Mouse (Mus musculus): ENCODE data around the gene Arhgap20. TPM values are rescaled to one million over a fixed set of nuclear protein-coding genes. Genes with fewer than 3 reads are reported as not detected.

Gene Arhgap20
- polyA plus RNA-seq, 1 experiment: not detected

- TF ChIP-seq MYOG (IDR thresholded peaks at IDR 0.05; ENCODE audit: control insufficient read depth, extremely low read depth, insufficient read length) (no peak), CEBPB (IDR thresholded peaks at IDR 0.05; ENCODE audit: low read depth) (no peak), CTCF (IDR thresholded peaks at IDR 0.05; ENCODE audit: control insufficient read depth, insufficient read depth, insufficient read length) (no peak), USF1 (IDR thresholded peaks at IDR 0.05; ENCODE audit: low read depth) (no peak), FOSL1 (IDR thresholded peaks at IDR 0.05; ENCODE audit: insufficient read depth, low read length, poor library complexity, severe bottlenecking) (no peak), MYOD1 (IDR thresholded peaks at IDR 0.05; ENCODE audit: control insufficient read depth, insufficient read length, low read depth) (no peak), MAX (IDR thresholded peaks at IDR 0.05) (no peak)
- Histone ChIP-seq H3K27me3 (ENCODE audit: control insufficient read depth, insufficient read depth, insufficient read length) (peaks cover 35% of the 10 kb centered on the region), H3K36me3 (ENCODE audit: control insufficient read depth, insufficient read depth) (no peaks in the 10 kb centered on the region), H3K79me2 (ENCODE audit: control insufficient read depth, insufficient read depth) (no peaks in the 10 kb centered on the region), H3K4me3 (ENCODE audit: insufficient read depth, poor library complexity, severe bottlenecking) (no peak overlapping the region), H3ac (ENCODE audit: control insufficient read depth, insufficient read length, low read depth) (peak overlapping the region; percentile 20), H3K79me3 (ENCODE audit: low read depth) (no peaks in the 10 kb centered on the region)
Observed at GRCm38 (mm10) chr9:51765417-51766174, 459 bp downstream of the Arhgap20 start.

DNA sequence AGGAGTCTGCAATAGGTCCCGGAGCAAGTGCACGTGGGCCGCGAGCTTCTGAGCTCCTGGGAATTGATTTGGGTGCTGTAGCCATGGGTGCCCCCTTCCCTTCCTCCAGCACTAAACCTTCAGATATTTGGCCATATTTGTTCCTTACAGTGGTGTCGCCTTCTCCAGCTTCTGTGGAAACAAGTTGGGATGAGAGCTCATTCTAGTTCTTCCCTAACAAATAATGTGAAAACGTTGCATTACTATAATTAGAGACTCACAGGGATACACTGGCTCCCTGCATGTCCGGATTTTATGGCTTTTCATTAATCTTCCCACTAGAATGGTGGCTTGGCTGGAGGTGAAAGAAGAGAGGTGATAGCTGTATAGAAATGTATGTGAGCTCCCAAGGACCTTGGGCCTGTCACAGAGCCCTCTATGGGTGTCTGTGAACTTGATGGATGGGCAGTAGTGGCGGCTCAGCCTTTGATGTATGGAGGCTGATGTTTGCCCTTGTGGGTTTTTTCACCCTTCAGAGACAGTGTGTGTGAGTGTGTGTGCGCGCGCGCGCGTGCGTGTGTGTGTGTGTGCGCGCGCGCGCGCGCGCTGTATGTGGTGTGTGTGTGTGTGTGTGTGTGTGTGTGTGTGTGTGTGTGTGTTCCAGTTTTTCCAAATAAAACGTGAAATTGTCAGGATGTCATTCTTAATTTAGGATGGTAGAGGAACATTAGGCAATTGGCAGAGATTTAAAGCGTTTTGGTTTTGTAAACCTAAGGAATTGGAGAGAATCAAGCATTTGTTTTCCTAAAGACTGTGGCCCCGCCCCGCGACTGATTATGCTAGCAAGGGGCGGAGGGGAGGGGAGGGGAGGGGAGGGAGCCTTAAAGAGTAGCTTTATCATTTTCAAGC lies 1.3 kb downstream of the Arhgap20 start:
- Histone ChIP-seq H3K27me3 (ENCODE audit: control insufficient read depth, insufficient read depth, insufficient read length) (peaks cover 35% of the 10 kb centered on the region), H3ac (ENCODE audit: control insufficient read depth, insufficient read length, low read depth) (no peak overlapping the region), H3K4me3 (ENCODE audit: insufficient read depth, poor library complexity, severe bottlenecking) (no peak overlapping the region), H3K36me3 (ENCODE audit: control insufficient read depth, insufficient read depth) (no peaks in the 10 kb centered on the region), H3K79me2 (ENCODE audit: control insufficient read depth, insufficient read depth) (no peaks in the 10 kb centered on the region), H3K79me3 (ENCODE audit: low read depth) (no peaks in the 10 kb centered on the region)
- TF ChIP-seq MYOD1 (IDR thresholded peaks at IDR 0.05; ENCODE audit: control insufficient read depth, insufficient read length, low read depth): no peak
- no peak for TF ChIP-seq FOSL1 (IDR thresholded peaks at IDR 0.05; ENCODE audit: insufficient read depth, low read length, poor library complexity, severe bottlenecking)

GRCm38 (mm10) chr9:51774201-51774600 lies 9.1 kb downstream of the Arhgap20 start:
- Histone ChIP-seq H3K36me3 (ENCODE audit: control insufficient read depth, insufficient read depth) (no peaks in the 10 kb centered on the region), H3K27me3 (ENCODE audit: control insufficient read depth, insufficient read depth, insufficient read length) (no peaks in the 10 kb centered on the region), H3ac (ENCODE audit: control insufficient read depth, insufficient read length, low read depth) (no peak overlapping the region), H3K4me3 (ENCODE audit: insufficient read depth, poor library complexity, severe bottlenecking) (no peak overlapping the region), H3K79me3 (ENCODE audit: low read depth) (no peaks in the 10 kb centered on the region), H3K79me2 (ENCODE audit: control insufficient read depth, insufficient read depth) (no peaks in the 10 kb centered on the region)
- TF ChIP-seq MYOG (IDR thresholded peaks at IDR 0.05; ENCODE audit: control insufficient read depth, extremely low read depth, insufficient read length) (no peak), CTCF (IDR thresholded peaks at IDR 0.05; ENCODE audit: control insufficient read depth, insufficient read depth, insufficient read length) (no peak), FOSL1 (IDR thresholded peaks at IDR 0.05; ENCODE audit: insufficient read depth, low read length, poor library complexity, severe bottlenecking) (no peak), MAX (IDR thresholded peaks at IDR 0.05) (no peak), CEBPB (IDR thresholded peaks at IDR 0.05; ENCODE audit: low read depth) (no peak), MYOD1 (IDR thresholded peaks at IDR 0.05; ENCODE audit: control insufficient read depth, insufficient read length, low read depth) (no peak), USF1 (IDR thresholded peaks at IDR 0.05; ENCODE audit: low read depth) (no peak)

- Histone ChIP-seq H3K79me3 (ENCODE audit: low read depth) (no peaks in the 10 kb centered on the region), H3K79me2 (ENCODE audit: control insufficient read depth, insufficient read depth) (no peaks in the 10 kb centered on the region)
- TF ChIP-seq MYOD1 (IDR thresholded peaks at IDR 0.05; ENCODE audit: control insufficient read depth, insufficient read length, low read depth) (no peak), CEBPB (IDR thresholded peaks at IDR 0.05; ENCODE audit: low read depth) (no peak), FOSL1 (IDR thresholded peaks at IDR 0.05; ENCODE audit: insufficient read depth, low read length, poor library complexity, severe bottlenecking) (no peak), USF1 (IDR thresholded peaks at IDR 0.05; ENCODE audit: low read depth) (no peak), MYOG (IDR thresholded peaks at IDR 0.05; ENCODE audit: control insufficient read depth, extremely low read depth, insufficient read length) (no peak), CTCF (IDR thresholded peaks at IDR 0.05; ENCODE audit: control insufficient read depth, insufficient read depth, insufficient read length) (no peak), MAX (IDR thresholded peaks at IDR 0.05) (no peak)
Observed at GRCm38 (mm10) chr9:51776459-51776858, 11.3 kb downstream of the Arhgap20 start.

GRCm38 (mm10) chr9:51777180-51777579 lies 12.0 kb downstream of the Arhgap20 start:
- no peak for TF ChIP-seq FOSL1 (IDR thresholded peaks at IDR 0.05; ENCODE audit: insufficient read depth, low read length, poor library complexity, severe bottlenecking)
- no peak for TF ChIP-seq MAX (IDR thresholded peaks at IDR 0.05)
- Histone ChIP-seq H3ac (ENCODE audit: control insufficient read depth, insufficient read length, low read depth) (no peak overlapping the region), H3K79me2 (ENCODE audit: control insufficient read depth, insufficient read depth) (no peaks in the 10 kb centered on the region)

More at GRCm38 (mm10) chr9:51776459-51776858, 11.3 kb downstream of the Arhgap20 start:
- no peak overlapping the region for H3K4me3 ChIP-seq (ENCODE audit: insufficient read depth, poor library complexity, severe bottlenecking)
- no peaks in the 10 kb centered on the region for H3K36me3 ChIP-seq (ENCODE audit: control insufficient read depth, insufficient read depth)
- no peak overlapping the region for H3ac ChIP-seq (ENCODE audit: control insufficient read depth, insufficient read length, low read depth)
- H3K27me3 ChIP-seq (ENCODE audit: control insufficient read depth, insufficient read depth, insufficient read length): no peaks in the 10 kb centered on the region

More at GRCm38 (mm10) chr9:51777180-51777579, 12.0 kb downstream of the Arhgap20 start:
- Histone ChIP-seq H3K79me3 (ENCODE audit: low read depth) (no peaks in the 10 kb centered on the region), H3K4me3 (ENCODE audit: insufficient read depth, poor library complexity, severe bottlenecking) (no peak overlapping the region), H3K36me3 (ENCODE audit: control insufficient read depth, insufficient read depth) (no peaks in the 10 kb centered on the region), H3K27me3 (ENCODE audit: control insufficient read depth, insufficient read depth, insufficient read length) (no peaks in the 10 kb centered on the region)

Data from C2C12 (cell line).